Mouse (Mus musculus): ENCODE results near the gene Tmem260.

- TF ChIP-seq CTCF (IDR thresholded peaks at IDR 0.05; ENCODE audit: low read depth, low read length) (no peak), POLR2A (IDR thresholded peaks at IDR 0.05; ENCODE audit: extremely low read depth, insufficient read depth, low read length) (no peak)
Observed at GRCm38 (mm10) chr14:48451966-48452407, 6.1 kb downstream of the Tmem260 start.
